Mouse (Mus musculus) limb, embryonic 10.5 days (tissue): ENCODE measurements around the gene Ccdc40. TPM values are rescaled to one million over a fixed set of nuclear protein-coding genes. Genes with fewer than 3 reads are reported as not detected.

Experiments
- DNase-seq: peaks from one replicate; pipeline ENCODE4 v3.0.0-alpha.2; 2017; ENCODE audit warnings: low spot score
- H3K27ac ChIP-seq: fragments of 300-500 bp; sonication (generic); 2 replicates; pipeline ENCODE4 v1.5.1; 2016; ENCODE audit warnings: mild to moderate bottlenecking
- H3K27me3 ChIP-seq: fragments of 300-500 bp; sonication (generic); 2 replicates; pipeline ENCODE4 v1.6.1; 2016; ENCODE audit warnings: low read depth, mild to moderate bottlenecking; ENCODE audit not compliant: poor library complexity, severe bottlenecking
- H3K36me3 ChIP-seq: fragments of 300-500 bp; sonication (generic); 2 replicates; pipeline ENCODE4 v1.6.1; 2016; ENCODE audit warnings: mild to moderate bottlenecking, moderate library complexity
- H3K4me1 ChIP-seq: fragments of 300-500 bp; sonication (generic); 2 replicates; pipeline ENCODE4 v1.6.1; 2016
- H3K4me3 ChIP-seq: fragments of 300-500 bp; sonication (generic); 2 replicates; pipeline ENCODE4 v1.5.1; 2016; ENCODE audit warnings: mild to moderate bottlenecking, moderate library complexity
- H3K9me3 ChIP-seq: fragments of 300-500 bp; sonication (generic); replicated peaks from 2 replicates; pipeline ENCODE4 v1.6.1; 2016; ENCODE audit warnings: mild to moderate bottlenecking
- WGBS: fragments of 180-500 bp; shearing (Covaris S2); methylation state at CpG from one replicate; pipeline ENCODE4 v1.1.7; 2016; 5-methylcytosine and 5-hydroxymethylcytosine counted together
- polyA plus RNA-seq: library from polyadenylated mRNA; unstranded; fragments of >200 nt; fragmentation: Nextera tagmentation; extraction: Ambion mirVana; gene quantifications from 2 replicates; pipeline ENCODE4 v1.2.1, GENCODE M21; 2016

The Ccdc40 gene
- polyA plus RNA-seq, 1 experiment from 2014 or later: 12.8 TPM

DNA sequence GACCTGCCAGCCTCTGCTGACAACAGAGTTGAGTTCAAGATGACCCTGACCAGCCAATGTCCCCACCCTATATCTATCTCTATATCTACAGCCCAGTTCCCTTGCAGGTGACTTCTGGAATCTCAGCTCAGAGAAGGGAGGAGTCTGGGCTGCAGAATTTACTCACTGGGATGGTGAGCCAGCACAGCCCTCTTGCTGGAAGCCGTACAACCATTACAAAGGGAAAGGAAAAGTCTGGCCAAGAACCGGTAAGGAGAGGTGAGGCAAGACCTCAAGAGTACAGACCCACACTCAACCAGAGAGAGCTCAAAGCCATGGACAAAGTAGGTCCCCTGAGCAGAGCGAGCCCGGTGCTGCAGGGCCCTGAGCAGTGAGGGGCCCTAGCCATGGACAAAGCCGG, 36.2 kb upstream of the Ccdc40 start:
- WGBS: 90% methylated on average over 5 of the region's 5 CpGs
- no peak overlapping the region for H3K27ac ChIP-seq
- no peaks in the 10 kb centered on the region for H3K9me3 ChIP-seq
- H3K4me3 ChIP-seq: no peak overlapping the region
- no peaks in the 10 kb centered on the region; the same call in 1 of the 2 replicates for H3K27me3 ChIP-seq
- H3K4me1 ChIP-seq: peaks cover 40% of the 10 kb centered on the region
- no peak for DNase-seq
- peaks cover 3% of the 10 kb centered on the region for H3K36me3 ChIP-seq

DNA sequence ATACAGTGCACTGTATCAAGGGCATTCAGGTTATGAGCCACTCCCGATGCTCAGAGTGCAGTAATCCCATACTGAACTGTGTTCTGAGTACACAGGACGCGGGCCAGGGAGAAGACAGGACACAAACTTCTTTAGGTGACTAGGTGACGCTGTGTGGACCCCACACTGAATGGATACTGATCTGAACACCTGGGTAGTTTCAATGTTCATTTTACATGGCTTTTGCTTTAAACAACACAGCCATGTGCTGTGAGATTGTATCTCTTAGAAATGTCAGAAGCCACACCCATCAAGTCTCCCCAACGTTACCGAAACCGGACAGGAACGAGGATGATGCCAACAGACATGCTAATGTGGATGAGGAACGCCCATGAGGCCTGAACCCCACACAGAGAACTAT, 35.8 kb upstream of the Ccdc40 start:
- Histone ChIP-seq H3K4me1 (peaks cover 36% of the 10 kb centered on the region), H3K4me3 (no peak overlapping the region), H3K27me3 (no peaks in the 10 kb centered on the region; the same call in 1 of the 2 replicates), H3K36me3 (peaks cover 7% of the 10 kb centered on the region), H3K27ac (no peak overlapping the region), H3K9me3 (no peaks in the 10 kb centered on the region)
- WGBS: 91% methylated on average over 9 of the region's 9 CpGs
- no peak for DNase-seq

DNA sequence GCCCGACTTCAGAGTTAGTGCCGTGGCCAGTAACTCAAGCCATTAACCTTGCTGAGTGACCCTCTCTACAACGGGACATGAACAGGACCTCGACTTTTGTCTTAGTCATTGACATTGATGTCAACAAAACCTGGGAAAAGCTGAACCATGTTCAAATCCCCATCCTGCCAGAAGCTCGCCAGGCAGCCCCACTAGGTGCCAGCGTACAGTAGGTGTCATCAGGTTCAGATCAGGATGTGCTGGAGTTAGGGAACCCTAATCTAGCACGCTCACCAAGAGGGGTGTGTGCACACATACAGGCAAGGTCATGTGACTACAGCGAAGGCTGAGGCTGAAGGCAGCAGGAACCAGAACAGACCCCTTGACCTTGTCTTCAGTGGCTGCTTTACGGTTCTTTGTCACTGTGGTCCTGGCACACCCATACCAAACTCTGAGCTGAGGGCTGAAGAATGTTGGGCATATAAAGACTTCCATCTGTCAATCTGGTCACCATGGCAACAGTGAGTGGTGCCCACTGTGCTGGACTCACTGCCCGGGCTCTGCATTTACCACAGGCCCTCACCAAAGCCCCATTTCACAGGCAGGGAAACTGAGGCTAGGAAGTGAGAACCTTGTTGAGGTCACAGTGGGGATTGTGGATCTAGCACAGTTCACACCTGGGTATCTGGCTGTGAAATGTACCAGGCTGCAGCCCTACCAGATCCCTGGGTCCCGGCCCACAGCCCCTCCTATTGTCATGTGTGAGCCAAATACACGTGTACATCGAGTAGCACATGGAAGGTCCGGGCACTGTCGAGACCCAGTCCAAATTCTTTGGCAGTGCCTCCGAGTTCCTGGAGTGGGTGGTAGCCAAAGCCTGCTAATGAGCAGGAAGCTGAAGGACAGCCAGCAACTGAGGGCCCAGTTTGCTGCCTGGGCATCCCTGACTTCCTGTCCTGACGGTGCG, 30.5 kb upstream of the Ccdc40 start:
- Histone ChIP-seq H3K27ac (no peak overlapping the region), H3K36me3 (peaks cover 54% of the 10 kb centered on the region), H3K4me3 (no peak overlapping the region), H3K4me1 (peaks cover 14% of the 10 kb centered on the region), H3K27me3 (no peaks in the 10 kb centered on the region), H3K9me3 (no peaks in the 10 kb centered on the region)
- DNase-seq: no peak
- 92% methylated on average over 18 of the region's 18 CpGs for WGBS

DNA sequence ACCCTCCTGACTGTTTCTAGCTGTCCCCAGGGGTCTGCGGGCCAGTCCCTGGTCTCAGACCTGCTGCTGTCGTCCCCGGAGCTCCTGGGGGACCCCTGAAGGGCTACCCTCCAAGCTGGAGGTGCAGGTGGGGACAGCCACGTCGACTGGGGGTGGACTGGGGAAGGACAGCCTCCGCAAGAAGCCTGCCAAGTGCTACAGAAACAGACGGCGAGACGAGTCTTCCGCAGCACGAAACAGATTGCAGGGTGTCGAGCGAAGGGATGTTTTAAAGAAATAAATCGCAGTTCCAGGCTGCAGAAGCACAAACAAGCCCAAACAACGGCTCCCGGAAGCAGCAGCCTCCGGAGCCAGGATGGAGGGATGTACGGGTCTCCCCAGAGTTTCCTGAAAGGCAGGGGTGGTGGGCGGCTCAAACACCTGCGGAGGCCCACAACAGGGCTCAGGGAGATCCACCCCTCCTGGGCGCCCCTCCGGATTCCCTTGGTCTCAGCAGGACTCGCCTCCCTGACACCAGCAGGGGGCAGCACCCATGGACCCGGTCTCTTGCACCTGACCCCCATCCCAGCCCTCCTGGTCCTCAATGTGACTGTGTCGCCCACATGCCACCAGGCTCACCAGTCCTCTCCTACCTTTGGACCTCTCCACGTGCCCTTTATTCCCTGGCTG, 29.7 kb upstream of the Ccdc40 start:
- Histone ChIP-seq H3K27ac (no peak overlapping the region), H3K4me3 (no peak overlapping the region), H3K36me3 (peaks cover 58% of the 10 kb centered on the region), H3K9me3 (no peaks in the 10 kb centered on the region), H3K27me3 (no peaks in the 10 kb centered on the region), H3K4me1 (peaks cover 14% of the 10 kb centered on the region)
- no peak for DNase-seq
- 55% methylated on average over 26 of the region's 26 CpGs for WGBS

DNA sequence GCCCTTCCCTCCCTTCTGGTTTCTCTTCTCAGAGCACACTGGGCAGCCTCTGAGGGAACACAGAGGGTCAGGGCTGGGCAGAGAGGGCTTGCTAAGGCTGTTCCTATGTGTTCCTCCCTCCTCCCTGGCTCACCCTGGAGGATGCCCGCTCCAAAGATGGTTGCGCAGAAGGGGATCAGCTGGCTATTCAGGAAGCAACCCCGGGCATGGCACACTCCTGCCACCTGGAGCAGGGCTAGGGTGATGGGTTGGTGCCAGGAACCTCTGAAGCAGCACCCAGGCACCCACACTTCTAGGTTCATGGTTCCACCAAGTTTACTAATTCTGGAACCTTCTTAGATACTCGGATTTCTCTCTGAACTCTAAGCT, 29.2 kb upstream of the Ccdc40 start:
- Histone ChIP-seq H3K27me3 (no peaks in the 10 kb centered on the region), H3K36me3 (peaks cover 63% of the 10 kb centered on the region), H3K4me3 (no peak overlapping the region), H3K9me3 (no peaks in the 10 kb centered on the region), H3K27ac (no peak overlapping the region), H3K4me1 (peaks cover 14% of the 10 kb centered on the region)
- 88% methylated on average over 4 of the region's 4 CpGs for WGBS
- no peak for DNase-seq

DNA sequence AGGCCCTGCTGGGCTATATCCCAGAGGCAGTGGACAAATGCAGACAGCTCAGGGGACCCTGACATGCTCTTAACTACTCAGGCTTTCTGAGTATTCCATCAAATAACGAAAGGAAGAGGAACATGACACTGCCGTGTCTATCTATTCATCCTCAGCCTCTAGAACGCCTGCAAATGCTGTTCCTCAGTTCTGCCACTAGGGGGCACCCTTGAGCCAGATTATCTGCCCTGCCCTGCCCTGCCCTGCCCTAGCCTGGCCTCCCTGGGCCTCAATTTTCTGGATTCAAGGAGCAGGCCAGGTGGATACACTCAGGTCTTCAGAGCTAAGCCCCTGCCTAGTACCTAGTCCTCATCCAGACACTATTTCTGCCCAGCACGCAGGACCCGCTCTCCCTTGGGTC, 24.9 kb upstream of the Ccdc40 start:
- Histone ChIP-seq H3K27ac (no peak overlapping the region), H3K36me3 (peaks cover 89% of the 10 kb centered on the region), H3K9me3 (no peaks in the 10 kb centered on the region), H3K4me1 (peaks cover 8% of the 10 kb centered on the region), H3K4me3 (no peak overlapping the region), H3K27me3 (no peaks in the 10 kb centered on the region)
- peak; percentile 66 for DNase-seq
- 59% methylated on average over 5 of the region's 5 CpGs for WGBS

DNA sequence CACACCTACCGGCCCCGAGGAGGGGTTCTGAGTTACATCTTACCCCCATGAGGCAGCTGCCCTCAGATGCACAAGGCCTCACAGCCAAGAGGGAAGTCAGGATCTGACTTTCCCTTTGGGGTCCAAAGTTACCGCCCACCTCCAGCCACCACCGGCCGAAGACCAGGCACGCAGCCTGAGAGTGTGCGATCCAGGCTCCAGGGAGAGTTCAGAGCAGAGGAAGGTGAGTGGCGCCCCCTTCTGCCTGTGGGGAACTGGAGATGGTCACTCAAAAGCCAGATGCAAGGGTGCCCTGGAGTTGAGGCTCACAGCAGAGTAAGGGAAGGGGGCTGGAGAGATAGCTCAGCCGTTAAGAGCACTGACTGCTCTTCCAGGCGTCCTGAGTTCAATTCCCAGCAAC, 22.6 kb upstream of the Ccdc40 start:
- Histone ChIP-seq H3K4me3 (no peak overlapping the region), H3K27me3 (no peaks in the 10 kb centered on the region), H3K9me3 (no peaks in the 10 kb centered on the region), H3K4me1 (peaks cover 12% of the 10 kb centered on the region), H3K36me3 (peaks cover 89% of the 10 kb centered on the region), H3K27ac (no peak overlapping the region)
- DNase-seq: no peak
- 82% methylated on average over 10 of the region's 10 CpGs for WGBS

DNA sequence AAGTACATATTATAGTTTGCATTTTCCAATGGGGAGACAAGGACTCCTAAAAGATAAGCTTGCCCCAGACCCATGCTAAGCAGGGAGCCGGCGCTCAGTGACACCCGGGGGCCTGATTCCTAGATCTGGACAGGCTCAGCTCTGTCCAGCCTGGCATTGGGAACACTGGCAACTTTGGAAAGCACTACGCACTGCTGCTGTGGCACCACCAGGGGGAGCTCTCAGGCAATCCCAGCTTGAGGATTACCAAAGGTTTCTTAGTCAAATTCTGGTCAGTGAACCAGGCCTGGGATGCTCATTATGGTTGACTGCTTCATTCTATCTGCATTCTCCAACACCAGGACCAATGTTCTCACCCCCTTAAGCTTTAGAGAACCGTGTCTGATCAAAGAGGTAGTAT, 21.8 kb upstream of the Ccdc40 start:
- H3K27ac ChIP-seq: no peak overlapping the region
- H3K9me3 ChIP-seq: no peaks in the 10 kb centered on the region
- H3K27me3 ChIP-seq: no peaks in the 10 kb centered on the region
- WGBS: 35% methylated on average over 5 of the region's 5 CpGs
- peak; percentile 85 for DNase-seq
- H3K4me1 ChIP-seq: peaks cover 17% of the 10 kb centered on the region
- peaks cover 83% of the 10 kb centered on the region for H3K36me3 ChIP-seq
- no peak overlapping the region for H3K4me3 ChIP-seq

DNA sequence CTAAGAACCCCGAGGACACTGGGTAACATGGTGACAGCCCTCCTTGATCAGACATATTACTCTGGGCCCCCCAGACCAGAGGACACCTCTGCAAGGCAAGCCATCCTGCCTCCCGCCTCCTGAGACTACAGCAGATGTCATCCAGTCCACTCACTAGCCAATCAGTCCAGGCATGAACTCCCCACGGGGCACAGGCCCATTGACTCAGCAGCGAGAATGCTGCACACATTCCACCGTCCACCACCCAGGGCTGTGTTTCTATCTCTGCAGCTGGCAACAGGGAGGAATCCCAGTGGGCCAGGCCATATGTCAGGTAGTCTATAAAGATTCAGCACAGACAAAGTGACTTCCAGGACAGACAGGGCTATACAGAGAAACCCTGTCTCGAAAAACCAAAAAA, 20.4 kb upstream of the Ccdc40 start:
- Histone ChIP-seq H3K27ac (no peak overlapping the region), H3K9me3 (no peaks in the 10 kb centered on the region), H3K4me1 (peaks cover 30% of the 10 kb centered on the region), H3K36me3 (peaks cover 72% of the 10 kb centered on the region), H3K4me3 (no peak overlapping the region), H3K27me3 (no peaks in the 10 kb centered on the region)
- no peak for DNase-seq
- WGBS: 84% methylated on average over 6 of the region's 6 CpGs

DNA sequence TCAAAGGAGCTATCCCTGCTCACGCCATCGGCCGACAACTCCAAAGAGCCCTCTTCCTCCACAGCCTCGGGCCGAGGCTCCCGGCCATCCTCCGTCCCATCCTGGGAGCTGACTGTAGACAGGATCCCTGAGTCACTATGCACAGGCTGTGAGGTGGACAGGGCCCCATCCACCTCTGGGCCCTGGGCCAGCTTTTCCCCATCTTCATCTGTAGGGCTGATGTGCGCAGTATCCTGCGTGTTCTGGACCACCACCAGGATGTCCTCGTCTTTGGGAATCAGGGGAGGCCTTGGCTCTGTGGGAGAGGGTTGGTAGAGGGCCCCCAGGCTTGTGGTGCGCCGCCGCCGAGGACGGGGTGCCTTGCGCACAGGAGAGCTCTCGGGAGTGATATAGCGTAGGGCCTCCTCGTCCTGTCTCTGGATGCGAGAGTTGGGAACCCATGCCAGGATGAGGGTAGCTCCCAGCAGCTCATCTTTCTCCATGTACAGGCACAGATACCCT, 19.5 kb upstream of the Ccdc40 start:
- DNase-seq: no peak
- Histone ChIP-seq H3K27me3 (no peaks in the 10 kb centered on the region), H3K27ac (no peak overlapping the region), H3K4me1 (peaks cover 39% of the 10 kb centered on the region), H3K4me3 (no peak overlapping the region), H3K9me3 (no peaks in the 10 kb centered on the region), H3K36me3 (peaks cover 67% of the 10 kb centered on the region)
- WGBS: 93% methylated on average over 20 of the region's 20 CpGs

DNA sequence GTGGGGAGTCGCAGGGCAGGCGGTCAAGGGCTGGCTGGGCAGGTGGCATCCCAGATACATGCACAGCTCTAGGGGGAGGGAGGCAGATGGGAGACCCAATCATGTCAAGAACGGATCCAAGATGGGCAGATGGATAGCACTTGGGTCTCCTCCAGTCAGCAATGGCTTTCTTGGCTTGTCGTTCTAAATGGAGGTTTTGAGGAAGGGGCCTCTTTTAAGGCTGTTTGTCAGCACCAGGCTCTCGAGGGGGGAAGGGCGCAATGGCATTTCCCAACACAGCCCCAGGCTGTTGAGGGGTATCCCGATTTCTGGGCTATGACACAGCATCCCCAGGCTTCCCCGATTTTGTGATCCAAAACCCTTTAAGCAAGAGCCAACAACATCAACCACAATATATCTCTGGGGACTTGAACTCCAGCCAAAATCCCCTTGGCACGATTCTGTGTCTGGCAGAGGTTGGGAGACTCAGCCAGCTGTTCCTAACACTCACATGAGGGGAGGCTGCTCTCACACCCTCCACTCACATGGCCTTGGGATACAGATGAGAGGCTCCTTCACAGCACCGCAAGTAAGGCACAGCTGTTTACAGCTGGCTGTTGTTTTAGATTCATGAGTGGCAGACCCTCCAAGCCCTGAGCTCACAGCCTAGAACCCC, 18.9 kb upstream of the Ccdc40 start:
- Histone ChIP-seq H3K4me1 (peaks cover 45% of the 10 kb centered on the region), H3K4me3 (no peak overlapping the region), H3K36me3 (peaks cover 61% of the 10 kb centered on the region), H3K9me3 (no peaks in the 10 kb centered on the region), H3K27ac (0 out of 2 replicates have a peak overlapping the region, but pooled peaks have one; percentile 68), H3K27me3 (no peaks in the 10 kb centered on the region)
- 78% methylated on average over 10 of the region's 10 CpGs for WGBS
- no peak for DNase-seq

DNA sequence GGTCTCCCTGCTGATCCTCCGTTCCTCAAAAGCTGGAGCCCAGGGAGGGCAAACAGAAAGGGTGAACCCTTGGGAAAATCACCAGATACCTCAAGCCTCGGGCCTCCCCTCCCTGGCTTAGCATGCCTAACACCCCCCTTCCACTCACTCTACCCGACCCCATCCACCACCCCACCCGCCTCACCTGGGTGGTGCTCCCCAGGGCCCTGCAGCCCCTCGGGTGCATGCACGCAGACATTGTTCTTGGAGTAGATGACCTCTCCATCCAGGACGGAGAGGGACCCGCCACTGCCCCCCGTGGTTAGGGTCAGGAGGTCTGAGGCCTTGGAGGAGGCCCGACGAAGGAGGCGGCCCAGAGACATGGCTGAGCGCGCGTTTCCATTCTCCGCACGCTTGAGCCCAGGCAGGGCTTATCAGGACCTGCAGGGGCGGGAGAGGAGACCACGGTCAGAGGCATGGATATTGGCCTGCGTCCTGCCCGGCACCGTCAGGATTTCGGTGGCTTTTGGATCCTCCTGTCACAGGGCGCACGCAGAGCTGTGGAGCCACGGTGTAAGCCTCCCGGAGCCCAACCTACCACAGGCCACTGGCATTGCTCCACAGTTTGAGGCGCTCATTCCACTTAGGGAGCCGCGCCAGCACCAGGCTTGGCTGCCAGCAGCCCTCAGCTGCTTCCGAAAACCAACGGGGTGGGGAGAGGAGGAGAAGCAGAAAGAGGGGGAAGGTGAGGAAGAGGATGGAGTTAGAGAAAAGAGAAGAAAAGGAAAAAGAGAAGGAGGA, 17.9 kb upstream of the Ccdc40 start:
- no peak for DNase-seq
- Histone ChIP-seq H3K9me3 (no peaks in the 10 kb centered on the region), H3K27me3 (no peaks in the 10 kb centered on the region), H3K27ac (peak overlapping the region; percentile 68), H3K36me3 (peaks cover 51% of the 10 kb centered on the region), H3K4me1 (peaks cover 55% of the 10 kb centered on the region), H3K4me3 (no peak overlapping the region)
- 67% methylated on average over 32 of the region's 32 CpGs for WGBS
